Mouse (Mus musculus): ENCODE data around the gene Blzf1. TPM values are rescaled to one million over a fixed set of nuclear protein-coding genes. Genes with fewer than 3 reads are reported as not detected.

Blzf1 gene
- polyA plus RNA-seq, 1 experiment from 2014 or later = 26.8 TPM

DNA sequence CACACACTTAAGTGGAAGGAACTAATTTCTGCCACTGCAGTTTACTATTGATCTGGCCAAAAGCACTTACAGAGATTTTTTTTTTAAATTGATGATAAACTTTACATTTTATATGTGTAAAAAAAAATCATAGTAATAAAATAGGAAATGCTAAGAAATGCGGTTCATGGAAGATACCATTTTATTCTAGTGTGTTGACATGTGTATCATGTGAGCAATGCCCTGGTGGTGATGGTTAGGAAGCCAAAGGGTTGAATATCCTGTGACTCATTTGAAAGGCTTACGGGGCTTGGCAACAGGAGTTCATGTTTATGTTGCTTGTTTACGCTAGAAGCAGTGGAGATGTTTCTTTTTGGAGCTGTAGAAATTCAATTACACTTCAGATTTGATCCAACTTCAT is 30.7 kb downstream of the Blzf1 start:
- H3K4me3 ChIP-seq (ENCODE audit: low read length) = no peak overlapping the region
- no peak for ATAC-seq
- H3K4me2 ChIP-seq (ENCODE audit: low read depth, low read length) = no peak overlapping the region
- H3K27me3 ChIP-seq (replicated peaks; ENCODE audit: control insufficient read depth, insufficient read depth, low read length) = no peaks in the 10 kb centered on the region
- WGBS = 85% methylated on average over 3 of the region's 3 CpGs
- no peaks in the 10 kb centered on the region for H3K9me3 ChIP-seq (ENCODE audit: control insufficient read depth, low read length)
- no peaks in the 10 kb centered on the region for H3K4me1 ChIP-seq (ENCODE audit: control insufficient read depth, insufficient read depth, low read length)
- H3K27ac ChIP-seq (ENCODE audit: low read length) = no peak overlapping the region
- no peaks in the 10 kb centered on the region for H3K36me3 ChIP-seq (ENCODE audit: control insufficient read depth, insufficient read depth, low read length)
- no peak overlapping the region for H3K9ac ChIP-seq (ENCODE audit: low read depth, low read length)

DNA sequence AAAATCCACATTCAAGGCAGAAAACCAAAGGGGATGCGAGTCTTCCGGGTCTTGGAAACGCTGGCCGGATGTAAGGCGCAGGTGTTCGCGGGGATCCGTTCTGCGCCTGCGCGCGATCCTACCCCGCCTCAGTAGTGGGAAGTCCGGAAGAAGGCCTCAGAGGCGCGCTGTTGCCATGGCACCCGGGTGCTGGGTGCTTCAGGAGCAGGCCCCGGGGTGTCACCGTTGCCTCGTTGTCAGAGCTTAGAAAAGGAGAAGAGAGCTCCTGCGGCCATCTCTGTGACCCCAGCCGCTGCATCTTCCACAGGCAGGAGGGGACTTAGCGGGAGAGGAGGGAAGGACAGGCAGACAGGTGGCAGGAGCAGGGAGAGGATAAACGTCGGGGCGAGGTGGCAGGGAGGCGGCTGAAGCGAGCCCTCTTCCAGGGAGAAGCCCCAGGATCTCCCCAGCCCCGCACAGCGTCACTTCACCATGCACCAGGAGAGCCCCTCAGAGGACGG is 31.8 kb downstream of the Blzf1 start, which contains the start of gene Ccdc181:
TSS of gene Ccdc181 (plus strand) at position 131 of the 500 bp plus-strand sequence.
- peak within 1 kb of the TSS; percentile 68 for H3K9ac ChIP-seq (ENCODE audit: low read depth, low read length)
- peak; percentile 100 for ATAC-seq
- peak within 1 kb of the TSS; percentile 37 for H3K27ac ChIP-seq (ENCODE audit: low read length)
- no peaks in the 10 kb centered on the region for H3K36me3 ChIP-seq (ENCODE audit: control insufficient read depth, insufficient read depth, low read length)
- no peaks in the 10 kb centered on the region for H3K9me3 ChIP-seq (ENCODE audit: control insufficient read depth, low read length)
- no peaks in the 10 kb centered on the region for H3K4me1 ChIP-seq (ENCODE audit: control insufficient read depth, insufficient read depth, low read length)
- H3K27me3 ChIP-seq (replicated peaks; ENCODE audit: control insufficient read depth, insufficient read depth, low read length) = no peaks in the 10 kb centered on the region
- WGBS = under 1% methylated on average over 31 of the region's 31 CpGs
- H3K4me2 ChIP-seq (ENCODE audit: low read depth, low read length) = peak within 1 kb of the TSS; percentile 88
- peak within 1 kb of the TSS; percentile 63 for H3K4me3 ChIP-seq (ENCODE audit: low read length)

DNA sequence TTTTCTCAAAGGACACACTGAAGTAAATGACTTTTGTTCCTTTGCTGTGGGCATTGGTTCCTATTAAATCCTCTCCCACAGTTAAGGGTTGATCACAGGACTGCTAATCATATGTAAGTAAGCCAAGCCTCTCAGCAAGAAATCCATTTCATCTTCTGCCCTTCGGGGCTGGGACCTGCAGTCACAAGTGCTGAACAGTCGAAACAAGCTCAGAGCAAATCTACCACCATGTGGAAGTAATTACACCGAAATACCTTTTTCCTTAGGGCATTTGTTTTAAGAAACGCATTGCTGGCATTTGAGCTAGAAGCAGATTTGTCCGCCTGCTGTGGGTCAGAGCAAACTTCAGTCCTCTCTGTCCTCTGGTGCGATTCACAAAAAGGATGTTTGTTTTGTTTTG is 33.6 kb downstream of the Blzf1 start:
- Histone ChIP-seq H3K4me3 (ENCODE audit: low read length) (no peak overlapping the region), H3K36me3 (ENCODE audit: control insufficient read depth, insufficient read depth, low read length) (no peaks in the 10 kb centered on the region), H3K27ac (ENCODE audit: low read length) (no peak overlapping the region), H3K4me1 (ENCODE audit: control insufficient read depth, insufficient read depth, low read length) (no peaks in the 10 kb centered on the region), H3K4me2 (ENCODE audit: low read depth, low read length) (no peak overlapping the region), H3K27me3 (replicated peaks; ENCODE audit: control insufficient read depth, insufficient read depth, low read length) (no peaks in the 10 kb centered on the region), H3K9me3 (ENCODE audit: control insufficient read depth, low read length) (no peaks in the 10 kb centered on the region), H3K9ac (ENCODE audit: low read depth, low read length) (no peak overlapping the region)
- 78% methylated on average over 6 of the region's 6 CpGs for WGBS
- ATAC-seq = no peak

DNA sequence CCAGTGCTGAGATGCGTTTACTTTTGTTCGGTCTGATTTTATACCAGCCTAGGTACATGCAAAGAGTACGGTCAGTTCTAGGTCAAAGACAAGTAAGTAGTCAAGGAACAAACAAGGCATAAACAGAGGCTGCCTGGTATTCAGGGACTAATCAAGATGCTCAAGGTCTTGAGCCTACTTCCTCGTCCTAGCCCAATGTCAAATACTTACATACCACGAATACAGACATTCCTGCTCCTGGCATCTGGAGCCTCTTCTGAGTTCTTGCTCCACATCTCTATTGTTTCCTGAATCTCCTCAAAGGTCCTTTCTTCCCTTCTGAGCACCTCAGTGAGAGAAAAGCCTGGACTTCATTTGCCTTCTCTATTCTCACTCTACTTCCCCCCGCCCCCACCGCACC is 36.3 kb downstream of the Blzf1 start:
- ATAC-seq = no peak
- Histone ChIP-seq H3K27me3 (replicated peaks; ENCODE audit: control insufficient read depth, insufficient read depth, low read length) (no peaks in the 10 kb centered on the region), H3K9ac (ENCODE audit: low read depth, low read length) (no peak overlapping the region), H3K9me3 (ENCODE audit: control insufficient read depth, low read length) (no peaks in the 10 kb centered on the region), H3K4me3 (ENCODE audit: low read length) (no peak overlapping the region), H3K36me3 (ENCODE audit: control insufficient read depth, insufficient read depth, low read length) (no peaks in the 10 kb centered on the region), H3K4me1 (ENCODE audit: control insufficient read depth, insufficient read depth, low read length) (no peaks in the 10 kb centered on the region), H3K4me2 (ENCODE audit: low read depth, low read length) (no peak overlapping the region), H3K27ac (ENCODE audit: low read length) (no peak overlapping the region)
- WGBS = 89% methylated on average over 7 of the region's 7 CpGs

DNA sequence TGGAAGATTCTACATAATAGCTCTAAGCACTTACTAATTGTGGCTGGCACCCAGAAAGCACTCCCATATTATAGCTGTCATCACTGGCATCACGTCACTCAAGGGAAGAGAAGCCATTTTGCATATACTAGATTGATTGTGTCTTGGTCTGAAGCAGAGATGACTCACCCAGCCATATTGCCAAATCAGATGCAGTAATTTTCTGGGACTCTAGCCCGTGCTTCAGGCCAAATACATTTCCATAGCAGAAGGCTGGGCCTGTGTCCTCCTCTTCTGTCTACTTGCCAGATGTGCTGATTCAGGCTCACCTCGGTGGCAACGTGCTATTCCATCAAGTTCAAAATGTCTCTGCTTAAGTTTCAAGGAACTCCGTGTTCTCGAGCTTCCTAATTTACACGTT is 45.7 kb downstream of the Blzf1 start:
- no peak overlapping the region for H3K9ac ChIP-seq (ENCODE audit: low read depth, low read length)
- H3K27me3 ChIP-seq (replicated peaks; ENCODE audit: control insufficient read depth, insufficient read depth, low read length) = no peaks in the 10 kb centered on the region
- 93% methylated on average over 7 of the region's 7 CpGs for WGBS
- no peak for ATAC-seq
- no peaks in the 10 kb centered on the region for H3K4me1 ChIP-seq (ENCODE audit: control insufficient read depth, insufficient read depth, low read length)
- H3K36me3 ChIP-seq (ENCODE audit: control insufficient read depth, insufficient read depth, low read length) = peaks cover 9% of the 10 kb centered on the region
- no peak overlapping the region for H3K27ac ChIP-seq (ENCODE audit: low read length)
- no peaks in the 10 kb centered on the region for H3K9me3 ChIP-seq (ENCODE audit: control insufficient read depth, low read length)
- no peak overlapping the region for H3K4me2 ChIP-seq (ENCODE audit: low read depth, low read length)
- H3K4me3 ChIP-seq (ENCODE audit: low read length) = no peak overlapping the region

DNA sequence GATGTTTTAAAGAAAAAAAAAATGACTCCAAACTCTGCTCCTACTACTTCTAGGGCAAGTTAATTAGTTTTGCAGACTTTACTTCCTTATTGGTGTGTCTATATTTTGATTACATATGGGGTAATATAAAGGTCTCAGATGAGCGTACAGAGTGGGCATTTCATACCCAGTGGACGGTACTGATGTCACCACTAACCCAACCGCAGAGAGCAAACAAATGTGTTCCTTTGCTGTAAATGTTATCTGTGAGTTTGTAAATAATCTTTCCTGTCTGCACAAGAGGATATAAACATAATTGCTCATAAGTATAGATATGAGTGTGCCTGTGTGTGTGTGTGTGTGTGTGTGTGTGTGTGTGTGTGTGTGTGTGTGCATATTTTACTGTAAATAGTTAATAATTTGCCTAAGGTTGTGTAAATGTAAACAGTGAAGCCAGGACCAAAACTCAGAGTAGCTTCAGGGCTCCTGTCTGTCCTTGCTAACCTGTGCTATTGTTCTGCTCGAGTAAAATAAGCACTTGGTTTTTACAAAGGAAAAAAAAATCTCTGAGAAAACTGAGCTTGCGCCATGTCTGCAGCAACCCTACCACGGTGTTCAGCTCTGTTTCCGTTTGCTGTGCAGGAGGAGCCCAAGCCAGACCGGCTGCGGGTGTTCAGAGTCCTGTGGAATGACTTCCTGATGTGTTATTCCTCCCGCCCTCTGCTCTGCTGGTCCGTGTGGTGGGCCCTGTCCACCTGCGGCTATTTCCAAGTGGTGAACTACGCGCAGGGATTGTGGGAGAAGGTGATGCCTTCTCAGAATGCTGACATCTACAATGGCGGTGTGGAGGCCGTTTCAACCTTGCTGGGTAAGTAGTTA is 46.9 kb downstream of the Blzf1 start:
- Histone ChIP-seq H3K27ac (ENCODE audit: low read length) (peak overlapping the region; percentile 34), H3K4me3 (ENCODE audit: low read length) (no peak overlapping the region), H3K9me3 (ENCODE audit: control insufficient read depth, low read length) (no peaks in the 10 kb centered on the region), H3K9ac (ENCODE audit: low read depth, low read length) (no peak overlapping the region), H3K36me3 (ENCODE audit: control insufficient read depth, insufficient read depth, low read length) (peaks cover 9% of the 10 kb centered on the region), H3K4me2 (ENCODE audit: low read depth, low read length) (peak overlapping the region; percentile 1; the same call in 1 of the 2 replicates), H3K27me3 (replicated peaks; ENCODE audit: control insufficient read depth, insufficient read depth, low read length) (no peaks in the 10 kb centered on the region), H3K4me1 (ENCODE audit: control insufficient read depth, insufficient read depth, low read length) (no peaks in the 10 kb centered on the region)
- WGBS = 65% methylated on average over 16 of the region's 16 CpGs
- peak; percentile 84 for ATAC-seq

DNA sequence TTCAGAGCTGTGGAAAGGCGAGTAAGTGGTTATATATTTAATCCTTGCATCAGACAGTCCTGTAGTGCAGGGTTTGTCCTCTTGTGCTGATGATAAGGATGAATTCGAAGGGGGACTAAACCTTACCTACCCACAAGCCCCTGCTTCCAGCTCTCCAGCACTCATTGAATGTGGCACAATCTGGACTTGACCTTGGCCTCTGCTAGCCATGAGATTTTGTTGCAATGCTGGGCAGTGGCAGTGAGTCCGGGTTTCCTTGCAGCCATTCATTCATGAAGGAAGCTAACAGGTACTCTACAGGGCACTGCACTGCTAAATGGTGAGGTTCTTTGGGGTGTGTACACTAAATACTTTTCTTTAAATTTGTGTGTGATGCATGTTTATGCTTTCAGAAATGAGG is 52.5 kb downstream of the Blzf1 start:
- Histone ChIP-seq H3K9ac (ENCODE audit: low read depth, low read length) (no peak overlapping the region), H3K4me3 (ENCODE audit: low read length) (no peak overlapping the region), H3K27me3 (replicated peaks; ENCODE audit: control insufficient read depth, insufficient read depth, low read length) (no peaks in the 10 kb centered on the region), H3K4me1 (ENCODE audit: control insufficient read depth, insufficient read depth, low read length) (peaks cover 7% of the 10 kb centered on the region), H3K4me2 (ENCODE audit: low read depth, low read length) (no peak overlapping the region), H3K27ac (ENCODE audit: low read length) (no peak overlapping the region), H3K9me3 (ENCODE audit: control insufficient read depth, low read length) (no peaks in the 10 kb centered on the region), H3K36me3 (ENCODE audit: control insufficient read depth, insufficient read depth, low read length) (peaks cover 3% of the 10 kb centered on the region)
- WGBS = 78% methylated on average over 3 of the region's 3 CpGs
- ATAC-seq = no peak

DNA sequence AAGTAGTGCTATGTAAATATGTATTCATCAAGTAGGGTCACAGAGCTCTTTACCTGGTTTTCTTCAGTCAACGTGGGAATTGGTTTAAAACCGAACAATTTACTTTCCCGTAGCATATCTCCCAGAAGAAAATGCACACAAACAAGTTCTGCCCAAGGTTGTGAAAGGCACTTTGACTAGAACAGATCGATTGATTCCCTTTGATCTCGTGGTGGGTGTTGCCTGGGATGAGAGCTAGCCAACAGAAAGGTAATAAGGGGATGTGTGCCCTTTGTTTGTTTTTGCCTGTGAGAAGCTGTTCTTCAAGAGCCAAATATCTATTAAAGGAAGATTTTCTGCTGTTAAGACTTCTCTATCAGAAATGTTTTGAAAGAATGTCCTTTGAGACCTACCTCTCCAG is 54.7 kb downstream of the Blzf1 start:
- Histone ChIP-seq H3K4me2 (ENCODE audit: low read depth, low read length) (no peak overlapping the region), H3K27me3 (replicated peaks; ENCODE audit: control insufficient read depth, insufficient read depth, low read length) (no peaks in the 10 kb centered on the region), H3K4me1 (ENCODE audit: control insufficient read depth, insufficient read depth, low read length) (peaks cover 18% of the 10 kb centered on the region), H3K9ac (ENCODE audit: low read depth, low read length) (no peak overlapping the region), H3K36me3 (ENCODE audit: control insufficient read depth, insufficient read depth, low read length) (peaks cover 3% of the 10 kb centered on the region; the same call in 1 of the 2 replicates), H3K27ac (ENCODE audit: low read length) (no peak overlapping the region), H3K4me3 (ENCODE audit: low read length) (no peak overlapping the region), H3K9me3 (ENCODE audit: control insufficient read depth, low read length) (no peaks in the 10 kb centered on the region)
- WGBS = 46% methylated on average over 5 of the region's 5 CpGs
- ATAC-seq = no peak

DNA sequence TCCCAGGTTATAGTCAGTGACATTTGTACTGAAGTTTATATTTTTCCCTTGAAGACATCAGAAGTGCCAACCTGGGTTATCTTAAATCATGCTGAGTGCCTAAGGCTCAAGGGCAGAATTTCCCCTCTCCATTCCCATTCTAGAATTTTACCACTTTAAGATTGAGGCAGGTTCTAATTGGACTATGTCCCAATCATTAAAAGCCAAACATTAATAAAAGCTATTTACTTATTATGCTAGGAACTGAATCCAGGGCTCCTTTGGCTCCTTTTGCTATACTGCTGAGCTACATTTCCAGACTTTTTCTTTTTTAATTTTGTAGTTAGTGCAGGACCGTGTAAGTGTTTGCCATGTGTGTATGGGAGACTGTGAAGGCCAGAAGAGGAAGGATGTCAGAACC is 55.9 kb downstream of the Blzf1 start:
- 86% methylated on average over 1 of the region's 1 CpGs for WGBS
- Histone ChIP-seq H3K27me3 (replicated peaks; ENCODE audit: control insufficient read depth, insufficient read depth, low read length) (no peaks in the 10 kb centered on the region), H3K36me3 (ENCODE audit: control insufficient read depth, insufficient read depth, low read length) (no peaks in the 10 kb centered on the region), H3K9ac (ENCODE audit: low read depth, low read length) (no peak overlapping the region), H3K9me3 (ENCODE audit: control insufficient read depth, low read length) (no peaks in the 10 kb centered on the region), H3K4me1 (ENCODE audit: control insufficient read depth, insufficient read depth, low read length) (peaks cover 18% of the 10 kb centered on the region), H3K27ac (ENCODE audit: low read length) (no peak overlapping the region), H3K4me2 (ENCODE audit: low read depth, low read length) (no peak overlapping the region), H3K4me3 (ENCODE audit: low read length) (no peak overlapping the region)
- ATAC-seq = no peak
